22 mouse cellular contexts compared by ENCODE assay signal in genomic region chr3:53796933-53797332, GRCm38 (mm10). TPM values are rescaled to one million over a fixed set of nuclear protein-coding genes. Genes with fewer than 3 reads are reported as not detected.
A peak's percentile ranks its signal among the peaks of the same experiment; 100 is the strongest.
DNase-seq lines count a peak whose midpoint lies in the region; ATAC-seq lines count a peak whose summit lies in the region.
"Had no signal": no experiment of that assay in that cellular context is flagged by ENCODE, and none has a peak within 500 bp of the region (broad histone marks: within the 10 kb centered on the region; RNA-seq: fewer than 3 reads in every experiment).

No protein-coding gene starts in this region.

- H3K4me3 ChIP-seq in midbrain, embryonic 16.5 days (ENCODE audit: low read depth, low read length) = no peak overlapping the region
- H3K4me3 ChIP-seq in hindbrain, embryonic 11.5 days (ENCODE audit: low read depth, low read length) = no peak overlapping the region
- H3K4me3 ChIP-seq: embryonic facial prominence, embryonic 10.5 days; forebrain, embryonic 13.5 days; heart, embryonic 12.5 days; hindbrain, embryonic 12.5 days had no signal

- no peaks in the 10 kb centered on the region for H3K4me1 ChIP-seq in midbrain, embryonic 16.5 days (ENCODE audit: control insufficient read depth, insufficient read depth, low read length)
- no peaks in the 10 kb centered on the region for H3K4me1 ChIP-seq in hindbrain, embryonic 11.5 days (replicated peaks; ENCODE audit: control insufficient read depth, insufficient read depth, low read length)
- H3K4me1 ChIP-seq: embryonic facial prominence, embryonic 10.5 days; forebrain, embryonic 13.5 days; heart, embryonic 12.5 days; hindbrain, embryonic 12.5 days had no signal

- DNase-seq in cerebellum, adult 11-12 months = peak; percentile 9
- DNase-seq in cerebellum, postnatal 4 days (ENCODE audit: low spot score in 2 of 2) = no peak
- peak; percentile 14 for DNase-seq in brain, adult 2 months (ENCODE audit: low read depth, low spot score)
- peak; percentile 20 for DNase-seq in cerebellum, adult 9-11 months
- DNase-seq in cerebellum, postnatal 36 days = peak; percentile 11 to 14
- DNase-seq in hindbrain, embryonic 11.5 days (ENCODE audit: low spot score) = no peak
- DNase-seq: adrenal gland, postnatal 10 days; forebrain, postnatal 0 days; gastrocnemius, postnatal 14 days; heart, postnatal 36 days; kidney, adult 11 months had no signal

- no peak overlapping the region for H3K9ac ChIP-seq in midbrain, embryonic 16.5 days (ENCODE audit: low read depth, low read length)
- H3K9ac ChIP-seq in hindbrain, embryonic 11.5 days (ENCODE audit: low read depth, low read length) = no peak overlapping the region
- H3K9ac ChIP-seq: forebrain, embryonic 13.5 days; forebrain, postnatal 0 days; heart, embryonic 12.5 days; hindbrain, embryonic 12.5 days had no signal

- no peak for ATAC-seq in midbrain, embryonic 16.5 days
- no peak for ATAC-seq in hindbrain, embryonic 11.5 days (ENCODE audit: low FRiP score)
- ATAC-seq: forebrain, embryonic 13.5 days; forebrain, postnatal 0 days; hindbrain, embryonic 16.5 days; inflammation-experienced regulatory T-cells, adult 6 months had no signal

- no peak overlapping the region for H3K27ac ChIP-seq in midbrain, embryonic 16.5 days (ENCODE audit: low read length)
- H3K27ac ChIP-seq in hindbrain, embryonic 11.5 days (ENCODE audit: low read depth, low read length) = no peak overlapping the region
- H3K27ac ChIP-seq: embryonic facial prominence, embryonic 10.5 days; forebrain, embryonic 13.5 days; hindbrain, embryonic 12.5 days had no signal

- no peaks in the 10 kb centered on the region for H3K36me3 ChIP-seq in midbrain, embryonic 16.5 days (ENCODE audit: control insufficient read depth, insufficient read depth, low read length)
- no peaks in the 10 kb centered on the region for H3K36me3 ChIP-seq in hindbrain, embryonic 11.5 days (ENCODE audit: control insufficient read depth, insufficient read depth, low read length)
- H3K36me3 ChIP-seq: embryonic facial prominence, embryonic 10.5 days; heart, embryonic 12.5 days; hindbrain, embryonic 12.5 days had no signal

- H3K27me3 ChIP-seq in midbrain, embryonic 16.5 days (ENCODE audit: control insufficient read depth, insufficient read depth, low read depth, low read length) = no peaks in the 10 kb centered on the region
- H3K27me3 ChIP-seq in hindbrain, embryonic 11.5 days (ENCODE audit: control insufficient read depth, insufficient read depth, low read length) = no peaks in the 10 kb centered on the region
- H3K27me3 ChIP-seq: forebrain, embryonic 13.5 days; heart, embryonic 12.5 days; hindbrain, embryonic 12.5 days had no signal

- H3K9me3 ChIP-seq in midbrain, embryonic 16.5 days (replicated peaks; ENCODE audit: control insufficient read depth, low read length, poor library complexity, severe bottlenecking) = no peaks in the 10 kb centered on the region
- H3K9me3 ChIP-seq in hindbrain, embryonic 11.5 days (ENCODE audit: control insufficient read depth, low read length) = no peaks in the 10 kb centered on the region
- H3K9me3 ChIP-seq: embryonic facial prominence, embryonic 10.5 days; forebrain, embryonic 13.5 days; heart, embryonic 12.5 days; hindbrain, embryonic 12.5 days had no signal

- H3K4me2 ChIP-seq in midbrain, embryonic 16.5 days (ENCODE audit: low read length) = no peak overlapping the region
- H3K4me2 ChIP-seq in hindbrain, embryonic 11.5 days (replicated peaks; ENCODE audit: low read depth, low read length) = no peak overlapping the region
- H3K4me2 ChIP-seq: forebrain, embryonic 13.5 days; heart, embryonic 12.5 days; hindbrain, embryonic 12.5 days had no signal

- WGBS in midbrain, embryonic 16.5 days = 81% methylated on average over 1 of the region's 1 CpGs
- 80% methylated on average over 1 of the region's 1 CpGs for WGBS in hindbrain, embryonic 11.5 days

RNA-seq across cellular contexts. Expression of gene Gm10985, which starts 48.0 kb away (rescaled TPM):
- polyA plus RNA-seq in midbrain, embryonic 16.5 days (2015; fragmentation: Nextera tagmentation; extraction: Ambion mirVana) = not detected in 2 replicates
- not detected in 2 replicates for polyA plus RNA-seq in hindbrain, embryonic 11.5 days (2014; fragmentation: Nextera tagmentation; extraction: Ambion mirVana)
- polyA plus RNA-seq: C2C12; embryonic facial prominence, embryonic 10.5 days; embryonic facial prominence, embryonic 14.5 days; forebrain, embryonic 13.5 days; forebrain, postnatal 0 days; gonadal fat pad, adult 2 months; heart, embryonic 12.5 days; heart, embryonic 16.5 days; hindbrain, embryonic 12.5 days; hindbrain, embryonic 16.5 days; inflammation-experienced regulatory T-cells, adult 6 months had no signal

Comparison
In these comparisons a context has a peak if more than half of its experiments do, and no peak if none do; other contexts are left out.
1. DNase-seq: peak in cerebellum, adult 11-12 months (single experiment), brain, adult 2 months (single experiment), cerebellum, adult 9-11 months (single experiment) and cerebellum, postnatal 36 days (2 of 2); none in cerebellum, postnatal 4 days (0 of 2) and hindbrain, embryonic 11.5 days (single experiment).